Mouse (Mus musculus) monocyte, adult 5-6 weeks (primary cell): ENCODE results near the gene Kmt2d. TPM values are rescaled to one million over a fixed set of nuclear protein-coding genes. Genes with fewer than 3 reads are reported as not detected.

ENCODE experiments used
- ATAC-seq: fragments of 153-309, 156-312 bp; replicated peaks from 2 replicates; pipeline ENCODE4 v1.8.0; 2017; ENCODE audit warnings: mild to moderate bottlenecking; ENCODE audit not compliant: low TSS enrichment, insufficient number of reproducible peaks, severe bottlenecking, poor library complexity, low FRiP score
- total RNA-seq: library from RNA; stranded (forward); fragments of 200-1000, 200-491, 200-594 nt; gene quantifications from 3 replicates; pipeline ENCODE4 v1.2.3, GENCODE M21; 2017

The Kmt2d gene
- total RNA-seq, 1 experiment from 2014 or later = 39.4 TPM

DNA sequence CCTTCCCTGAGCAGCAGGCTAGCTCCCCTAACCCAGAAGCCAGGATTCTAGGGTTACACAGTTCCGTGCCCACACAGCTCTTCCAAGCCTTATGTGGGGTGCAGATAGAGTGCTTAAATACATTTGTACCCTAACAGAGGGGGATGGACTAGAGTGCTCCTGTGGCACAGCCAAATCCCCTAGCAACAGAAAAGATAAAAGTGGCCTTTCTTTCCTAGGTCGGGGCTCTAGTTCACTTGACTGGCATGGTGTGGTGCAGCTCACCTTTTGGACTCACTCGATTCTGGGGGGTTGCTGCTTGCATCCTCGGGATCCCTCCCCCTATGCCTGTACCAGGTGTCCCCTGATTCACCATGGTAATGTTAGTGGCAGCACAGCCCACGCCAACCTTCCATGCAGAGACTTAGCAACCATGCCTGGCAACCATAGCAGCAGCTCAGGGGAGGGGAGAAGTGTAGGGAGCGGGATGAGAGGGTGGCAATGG is 62.3 kb downstream of the Kmt2d start:
- no peak for ATAC-seq

DNA sequence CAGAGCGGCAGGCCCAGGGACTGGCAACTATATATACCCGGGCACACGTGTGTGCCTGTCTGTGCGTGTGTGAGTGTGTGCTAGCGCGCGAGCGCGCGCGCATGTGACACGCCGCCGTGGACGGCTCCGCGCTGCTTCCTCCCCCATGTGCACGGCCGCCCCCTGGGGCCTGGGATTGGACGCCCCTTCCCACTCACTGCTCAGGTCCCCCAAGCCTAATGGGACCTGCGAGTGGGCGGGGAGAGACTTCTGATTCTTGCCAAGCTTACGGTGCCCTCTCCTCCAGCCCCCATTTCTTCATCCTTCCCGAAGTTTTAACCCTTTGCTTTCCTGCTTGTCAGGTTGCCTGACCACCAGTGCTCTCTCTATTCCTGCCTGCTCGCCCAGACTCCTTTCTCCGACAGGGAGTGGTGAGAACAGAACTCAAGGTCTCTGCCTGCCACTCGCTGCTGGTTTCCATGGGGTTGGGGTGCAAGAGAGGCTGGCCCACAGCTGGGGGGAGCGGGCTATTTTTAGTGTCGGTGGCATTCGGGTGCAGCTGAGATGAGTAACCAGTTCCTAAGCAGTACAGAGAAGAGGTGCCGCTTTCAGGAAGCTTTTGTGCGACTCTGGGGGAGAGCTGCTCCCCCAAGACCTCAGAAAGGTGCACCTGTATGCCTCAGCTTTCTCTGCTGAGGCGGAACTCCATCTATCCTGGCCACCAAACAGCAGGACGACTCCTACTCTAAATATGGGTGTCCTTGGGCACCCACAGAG is 62.9 kb downstream of the Kmt2d start:
- no peak for ATAC-seq

DNA sequence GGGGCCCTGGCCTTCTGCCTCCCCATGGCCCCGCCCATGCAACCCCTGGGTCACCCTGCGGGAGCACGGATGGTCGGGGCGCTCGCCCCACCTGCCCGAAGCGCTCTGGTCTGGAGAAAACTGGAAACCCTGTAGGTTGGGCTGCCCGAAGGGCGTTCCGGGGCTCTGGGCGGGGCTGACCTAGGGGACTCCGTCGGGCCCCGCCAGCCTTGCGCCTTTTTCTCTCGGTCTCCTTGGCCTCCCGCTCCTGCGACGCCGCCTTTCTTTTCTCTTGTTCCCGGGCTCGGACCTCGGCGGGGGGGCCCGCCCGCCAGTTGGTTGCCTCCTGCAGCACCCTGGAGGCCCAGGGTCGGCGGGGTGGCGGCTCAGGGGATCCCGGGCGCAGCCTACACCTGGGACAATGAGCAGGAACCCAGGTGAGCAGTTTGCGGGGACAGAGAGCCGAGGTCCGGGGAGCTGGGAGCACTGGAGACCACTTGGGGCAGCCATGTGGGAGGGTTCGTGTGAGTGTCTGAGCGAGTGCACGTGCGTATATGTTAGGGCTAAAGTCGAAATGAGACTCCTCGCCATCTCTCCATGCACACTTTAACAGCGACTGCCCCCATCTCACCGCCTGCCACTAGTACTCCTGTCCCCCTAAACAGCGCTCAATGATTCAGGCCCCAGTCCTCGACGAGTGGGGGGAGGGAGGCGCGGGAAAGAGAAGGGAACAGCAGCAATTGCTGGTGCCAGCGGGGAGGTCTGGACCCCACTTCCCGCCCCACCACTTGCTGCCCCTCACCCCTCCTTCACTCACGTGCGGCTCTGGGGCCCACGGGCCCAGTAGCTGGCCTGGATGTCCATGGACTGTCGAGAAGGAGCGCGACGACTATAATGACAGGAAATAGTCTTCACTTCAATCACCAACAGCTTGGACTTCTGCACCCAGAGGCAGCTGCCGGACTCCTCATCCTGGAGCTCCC is 63.9 kb downstream of the Kmt2d start:
- no peak for ATAC-seq

DNA sequence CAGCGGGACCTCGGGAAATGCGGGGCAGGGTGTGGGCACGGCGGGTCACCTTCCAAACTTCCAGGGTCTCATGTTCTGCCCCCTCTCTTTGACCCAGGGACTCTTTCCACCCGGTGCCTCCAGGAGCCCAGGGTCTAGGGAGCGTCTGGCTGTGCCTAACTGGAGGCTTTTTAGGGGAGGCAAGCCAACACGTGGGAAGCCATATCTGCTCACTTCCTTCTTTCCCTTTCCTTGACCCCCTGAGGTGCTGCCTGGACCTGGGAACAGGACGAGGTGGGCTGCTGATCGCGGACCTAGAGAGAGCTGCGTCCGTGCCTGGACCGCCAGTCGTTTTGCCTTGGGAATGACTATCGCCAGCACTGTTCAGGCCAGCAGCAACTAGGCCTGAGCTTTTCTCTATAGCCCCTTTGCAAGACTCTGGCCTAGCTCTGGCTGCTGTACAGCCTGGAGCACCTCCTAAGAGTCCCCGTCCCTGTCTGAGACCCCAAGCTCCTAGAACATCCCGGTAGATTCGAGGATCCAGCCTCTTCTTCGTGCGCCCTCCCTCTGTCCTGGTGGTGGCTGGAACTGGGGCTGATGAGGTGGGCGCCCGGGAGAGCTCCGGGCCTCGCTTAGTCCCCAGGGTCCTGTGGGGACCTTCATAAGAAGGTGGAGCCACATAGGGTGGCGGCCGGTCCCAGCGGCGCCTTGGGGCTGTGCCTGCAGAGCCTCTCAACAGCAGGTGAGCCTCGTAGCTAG is 64.8 kb downstream of the Kmt2d start:
- no peak for ATAC-seq

DNA sequence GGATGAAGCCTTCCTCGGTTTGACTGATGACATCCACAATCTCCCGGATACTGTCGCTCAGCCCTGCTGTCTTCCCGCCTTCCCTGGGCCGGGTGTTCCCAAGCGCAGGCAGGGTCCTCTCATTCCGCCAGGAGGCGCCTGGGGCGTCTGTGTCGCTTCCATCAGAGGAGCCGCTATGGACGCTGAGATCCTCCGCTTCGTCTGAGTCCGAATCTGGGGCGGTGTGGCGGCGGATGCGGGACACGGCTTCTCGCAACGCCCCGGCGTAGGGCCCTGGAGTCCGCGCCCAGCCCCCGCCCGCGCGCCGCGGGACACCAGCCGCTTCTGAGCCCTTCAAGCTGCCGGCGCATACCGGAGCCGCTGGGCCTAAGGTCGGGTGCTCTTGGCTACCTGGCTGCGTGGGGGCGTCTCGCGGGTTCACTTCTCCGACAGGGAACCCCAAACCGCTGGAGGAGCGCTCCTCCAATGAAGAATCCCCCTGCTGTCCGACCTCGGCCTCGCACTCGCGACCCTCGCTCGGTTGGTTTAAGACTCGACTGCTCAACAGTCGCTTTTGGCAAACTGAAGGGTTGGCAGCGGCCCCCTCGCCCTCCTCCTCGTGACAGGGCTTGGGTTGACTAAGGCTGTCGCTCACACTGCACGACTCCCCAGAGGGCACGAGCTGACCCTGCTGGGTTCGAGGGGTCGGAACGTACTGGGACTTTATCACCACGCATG is 65.5 kb downstream of the Kmt2d start:
- ATAC-seq = no peak

DNA sequence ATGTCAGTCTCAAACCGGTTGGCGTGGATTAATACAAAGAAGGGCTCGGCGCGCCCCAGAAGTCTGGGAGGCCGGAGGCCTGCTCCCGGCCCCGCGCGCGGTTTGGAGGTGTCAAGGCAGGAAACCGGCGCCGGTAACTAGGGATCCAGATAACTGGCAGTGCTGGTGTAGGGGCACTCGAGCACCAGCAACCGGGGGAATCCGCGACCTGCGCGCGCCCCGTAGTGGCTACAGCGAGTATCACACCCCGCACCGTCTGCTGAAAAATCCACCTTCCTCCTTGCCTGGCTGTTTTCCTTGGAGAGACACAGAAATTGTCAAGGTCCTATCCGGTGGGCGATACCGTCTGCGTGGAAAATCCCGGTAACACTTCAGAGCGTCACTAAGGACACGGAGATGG is 67.0 kb downstream of the Kmt2d start:
- peak; percentile 37 for ATAC-seq

DNA sequence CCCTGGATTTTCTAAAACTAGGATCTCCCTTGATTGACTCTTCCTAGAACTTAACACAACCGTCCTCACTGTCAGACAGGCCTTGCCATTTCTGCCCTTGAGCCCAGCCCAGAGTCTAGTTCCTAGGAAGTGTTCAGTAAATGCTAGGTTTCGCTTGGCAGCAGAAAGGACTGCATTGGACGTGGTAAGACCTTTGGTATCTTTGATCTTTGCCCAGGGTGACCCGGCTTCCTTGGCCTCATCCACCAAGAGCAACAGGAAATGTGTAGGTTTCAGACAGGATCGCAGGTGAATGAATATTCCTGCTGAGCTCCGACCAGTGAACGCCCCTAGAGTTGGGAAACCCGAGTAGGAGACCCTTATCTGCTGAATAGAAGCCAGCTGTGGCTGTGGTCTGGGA is 68.1 kb downstream of the Kmt2d start:
- ATAC-seq = no peak

DNA sequence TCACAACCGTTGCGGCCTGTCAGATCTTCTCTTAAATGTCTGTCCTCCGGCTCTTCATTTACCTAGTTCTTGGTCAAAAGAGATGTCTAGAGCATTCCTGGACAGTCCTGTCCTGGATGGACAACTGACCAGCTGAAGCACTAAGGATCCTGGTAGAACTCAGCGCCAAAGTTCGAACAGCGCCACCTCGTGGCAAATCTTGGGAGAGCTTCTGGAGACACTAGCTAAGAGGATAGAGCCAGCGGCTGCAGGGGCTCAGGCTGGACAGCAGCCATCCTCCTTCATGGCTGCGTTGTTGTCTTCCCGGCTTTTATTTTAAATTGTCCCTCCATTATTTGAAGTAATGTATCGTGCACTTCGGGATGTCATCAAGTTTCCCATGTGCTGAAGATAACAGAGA is 71.6 kb downstream of the Kmt2d start:
- peak; percentile 61; the same call in 1 of the 2 replicates for ATAC-seq

DNA sequence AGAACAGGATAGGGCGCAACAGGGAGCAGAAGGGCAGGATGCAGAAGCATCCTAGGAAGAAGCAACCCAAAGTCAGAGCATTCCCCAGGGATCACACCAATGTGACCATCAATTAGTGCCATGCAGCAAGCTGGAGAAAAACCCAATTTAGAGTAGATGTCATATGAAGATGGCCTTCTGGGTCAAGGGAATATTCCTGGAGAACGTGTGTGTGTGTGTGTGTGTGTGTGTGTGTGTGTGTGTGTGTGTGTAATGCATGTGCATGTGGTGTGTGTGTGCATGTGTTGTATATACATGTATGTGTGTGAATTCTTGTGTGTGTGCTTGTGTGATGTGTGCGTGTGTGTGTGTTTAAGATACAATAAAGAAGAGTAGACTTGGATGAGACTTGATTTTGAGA is 72.1 kb downstream of the Kmt2d start:
- ATAC-seq = no peak

DNA sequence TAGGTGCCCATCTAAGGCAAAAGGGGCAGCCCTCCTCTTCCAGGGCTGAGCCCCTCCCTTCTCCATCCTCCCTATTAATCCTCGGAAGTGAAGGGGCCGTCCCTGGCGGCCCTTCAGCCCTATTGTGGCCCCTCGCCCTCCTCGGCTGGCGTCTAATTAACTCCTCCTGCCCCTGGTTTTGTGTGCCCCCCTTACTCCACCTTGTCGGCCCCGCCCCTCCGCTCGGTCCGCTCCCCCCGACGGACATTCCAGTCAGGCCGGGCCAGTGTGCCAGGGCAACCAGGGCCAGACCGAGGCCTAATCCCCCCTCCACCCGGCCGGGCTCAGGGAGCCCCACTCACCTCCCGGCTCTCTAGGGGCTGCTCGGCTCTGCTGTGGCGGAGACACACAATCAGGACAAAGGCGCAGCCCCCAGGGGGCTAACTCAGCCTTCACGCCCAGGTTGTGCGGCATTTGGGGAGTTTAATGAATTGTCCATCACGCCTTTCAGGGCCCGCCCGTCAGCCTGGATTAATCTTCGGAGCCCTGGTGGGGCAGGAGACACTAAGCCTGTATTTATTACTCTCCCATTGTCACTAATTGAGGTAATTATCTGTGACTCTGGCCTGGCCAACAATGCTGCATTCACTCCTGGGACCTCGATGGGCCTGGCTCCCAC is 73.0 kb downstream of the Kmt2d start:
- no peak for ATAC-seq

DNA sequence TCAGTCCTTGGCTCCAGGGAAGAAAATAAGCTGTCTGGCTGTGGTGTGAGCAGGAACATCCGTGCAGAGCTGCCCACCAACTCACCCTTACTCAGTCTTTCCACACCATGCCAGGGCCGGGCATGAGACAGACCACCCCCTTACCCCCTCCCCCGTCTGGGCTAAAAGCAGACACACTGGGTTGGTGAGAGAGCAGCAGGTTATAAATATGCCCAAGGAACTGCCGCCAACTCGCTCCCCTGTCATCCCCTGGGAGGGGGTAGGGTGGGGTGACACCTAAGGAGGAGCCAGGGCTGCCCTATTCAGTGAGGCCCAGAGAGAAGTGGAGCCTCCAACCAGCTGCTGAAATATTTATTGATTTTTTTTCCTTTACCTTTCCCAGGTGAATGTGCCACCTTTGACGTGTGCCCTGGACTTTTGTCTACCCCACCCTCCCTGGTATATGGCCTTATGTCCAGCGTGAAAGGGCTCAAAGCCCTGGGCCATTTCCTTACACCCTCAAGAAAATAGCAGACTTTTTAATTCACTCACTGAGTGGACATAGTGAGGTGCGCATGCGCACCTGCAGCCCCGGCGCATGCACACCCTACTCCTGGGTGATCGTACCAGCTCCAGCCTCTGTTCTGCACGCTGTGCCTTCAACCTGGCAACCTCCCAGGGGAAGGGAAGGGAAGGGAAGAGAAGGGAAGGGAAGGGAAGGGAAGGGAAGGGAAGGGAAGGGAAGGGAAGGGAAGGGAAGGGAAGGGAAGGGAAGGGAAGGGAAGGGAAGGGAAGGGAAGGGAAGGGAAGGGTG is 74.0 kb downstream of the Kmt2d start:
- no peak for ATAC-seq

DNA sequence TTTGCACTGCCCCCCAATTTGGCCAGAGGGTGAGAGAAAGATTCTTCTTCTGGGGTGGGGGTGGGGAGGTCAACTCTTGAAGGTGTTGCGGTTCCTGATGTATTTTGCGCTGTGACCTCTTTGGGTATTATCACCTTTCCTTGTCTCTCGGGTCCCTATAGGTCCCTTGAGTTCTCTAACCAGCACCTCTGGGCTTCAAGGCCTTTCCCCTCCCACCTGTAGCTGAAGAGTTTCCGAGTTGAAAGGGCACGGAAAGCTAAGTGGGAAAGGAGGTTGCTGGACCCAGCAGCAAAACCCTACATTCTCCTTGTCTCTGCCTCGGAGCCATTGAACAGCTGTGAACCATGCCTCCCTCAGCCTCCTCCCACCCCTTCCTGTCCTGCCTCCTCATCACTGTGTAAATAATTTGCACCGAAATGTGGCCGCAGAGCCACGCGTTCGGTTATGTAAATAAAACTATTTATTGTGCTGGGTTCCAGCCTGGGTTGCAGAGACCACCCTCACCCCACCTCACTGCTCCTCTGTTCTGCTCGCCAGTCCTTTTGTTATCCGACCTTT is 77.8 kb downstream of the Kmt2d start:
- ATAC-seq = no peak

DNA sequence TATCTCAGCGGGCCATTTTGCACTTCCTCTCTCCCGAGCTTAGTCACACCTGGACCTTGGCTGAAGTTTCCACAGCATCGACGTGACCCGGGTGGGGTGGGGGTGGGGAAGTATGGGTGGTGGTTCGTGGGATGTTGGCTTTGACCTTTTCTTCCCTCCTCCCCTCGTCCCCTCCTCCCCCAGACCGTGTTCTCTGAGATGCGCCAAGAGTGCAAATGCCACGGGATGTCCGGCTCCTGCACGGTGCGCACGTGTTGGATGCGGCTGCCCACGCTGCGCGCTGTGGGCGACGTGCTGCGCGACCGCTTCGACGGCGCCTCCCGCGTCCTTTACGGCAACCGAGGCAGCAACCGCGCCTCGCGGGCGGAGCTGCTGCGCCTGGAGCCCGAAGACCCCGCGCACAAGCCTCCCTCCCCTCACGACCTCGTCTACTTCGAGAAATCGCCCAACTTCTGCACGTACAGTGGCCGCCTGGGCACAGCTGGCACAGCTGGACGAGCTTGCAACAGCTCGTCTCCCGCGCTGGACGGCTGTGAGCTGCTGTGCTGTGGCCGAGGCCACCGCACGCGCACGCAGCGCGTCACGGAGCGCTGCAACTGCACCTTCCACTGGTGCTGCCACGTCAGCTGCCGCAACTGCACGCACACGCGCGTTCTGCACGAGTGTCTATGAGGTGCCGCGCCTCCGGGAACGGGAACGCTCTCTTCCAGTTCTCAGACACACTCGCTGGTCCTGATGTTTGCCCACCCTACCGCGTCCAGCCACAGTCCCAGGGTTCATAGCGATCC is 78.6 kb downstream of the Kmt2d start:
- no peak for ATAC-seq

DNA sequence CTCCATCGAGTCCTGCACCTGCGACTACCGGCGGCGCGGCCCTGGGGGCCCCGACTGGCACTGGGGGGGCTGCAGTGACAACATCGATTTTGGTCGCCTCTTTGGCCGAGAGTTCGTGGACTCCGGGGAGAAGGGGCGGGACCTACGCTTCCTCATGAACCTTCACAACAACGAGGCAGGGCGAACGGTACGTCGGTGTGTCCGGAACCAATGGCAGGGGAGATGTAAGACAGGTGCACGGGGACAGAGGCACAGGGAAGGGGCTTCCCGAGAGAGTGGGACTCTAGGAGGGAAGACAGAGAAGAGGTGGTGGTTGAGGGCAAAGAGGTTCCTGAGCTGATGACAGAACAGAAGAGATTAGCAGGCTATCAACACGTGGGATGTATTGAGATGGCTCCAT is 79.2 kb downstream of the Kmt2d start:
- ATAC-seq = no peak

DNA sequence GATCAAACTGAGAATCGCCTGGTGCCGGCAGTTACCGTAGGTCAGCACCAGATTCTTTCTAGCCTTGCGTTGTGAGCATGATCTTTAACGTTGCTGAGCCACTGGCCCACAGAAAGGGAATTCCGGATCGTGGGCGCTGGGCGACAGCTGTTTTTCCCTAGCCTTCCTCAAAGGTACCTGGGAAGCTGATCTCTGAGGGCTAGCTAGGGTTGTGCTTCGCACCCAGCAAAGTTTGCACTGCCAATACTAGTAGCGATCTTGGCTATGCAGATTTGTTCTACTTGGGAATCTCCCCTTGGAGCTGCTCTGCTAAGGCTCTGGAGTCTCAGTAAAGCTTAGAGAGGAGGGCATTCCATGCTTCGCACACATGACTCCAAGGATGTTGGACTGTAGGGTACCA is 79.8 kb downstream of the Kmt2d start:
- no peak for ATAC-seq

DNA sequence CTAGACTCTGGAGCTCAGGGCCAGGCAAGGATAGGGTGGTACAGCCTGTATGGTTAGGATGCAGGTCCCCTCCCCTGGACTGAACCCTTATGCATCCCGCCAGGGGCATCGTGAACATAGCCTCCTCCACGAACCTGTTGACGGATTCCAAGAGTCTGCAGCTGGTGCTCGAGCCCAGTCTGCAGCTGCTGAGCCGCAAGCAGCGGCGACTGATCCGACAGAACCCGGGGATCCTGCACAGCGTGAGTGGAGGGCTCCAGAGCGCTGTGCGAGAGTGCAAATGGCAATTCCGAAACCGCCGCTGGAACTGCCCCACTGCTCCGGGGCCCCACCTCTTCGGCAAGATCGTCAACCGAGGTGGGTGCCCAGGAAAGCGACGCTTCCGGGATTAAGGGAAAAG is 80.2 kb downstream of the Kmt2d start:
- ATAC-seq = no peak
